Mouse (Mus musculus): Measurements from ENCODE around the gene Zfp329. TPM values are rescaled to one million over a fixed set of nuclear protein-coding genes. Genes with fewer than 3 reads are reported as not detected.
"Not testable (repeated sequence)": the region's sequence is repeated elsewhere in the genome, so short reads cannot be mapped to it uniquely, and the experiment has no call there.

Zfp329 gene
- 14.8 and 16.8 TPM in 2 replicates for polyA plus RNA-seq (2016; fragmentation: Nextera tagmentation; extraction: Ambion mirVana)

GRCm38 (mm10) chr7:12818521-12819295 lies at the start of gene Zfp329:
Gene Zfp329 (minus strand): TSS chr7:12818858.
- peaks cover 6% of the 10 kb centered on the region; the same call in 1 of the 2 replicates for H3K4me1 ChIP-seq
- peak within 1 kb of the TSS; percentile 84 for H3K4me3 ChIP-seq
- peaks cover 33% of the 10 kb centered on the region for H3K36me3 ChIP-seq
- DNase-seq (ENCODE audit: low spot score) = peak; percentile 94
- no peaks in the 10 kb centered on the region for H3K27me3 ChIP-seq (ENCODE audit: low read depth, poor library complexity, severe bottlenecking)
- peak within 1 kb of the TSS; percentile 96 for H3K27ac ChIP-seq
- H3K9me3 ChIP-seq (replicated peaks) = peaks cover 9% of the 10 kb centered on the region; the same call in 1 of the 2 replicates
- WGBS = under 1% methylated on average over 40 of the region's 40 CpGs

- WGBS = 99% methylated on average over 4 of the region's 4 CpGs
- H3K36me3 ChIP-seq = peaks cover 49% of the 10 kb centered on the region
- peak overlapping the region; percentile 64 for H3K4me3 ChIP-seq
- H3K4me1 ChIP-seq = 0 out of 2 replicates have a peak, but pooled peaks cover 2% of the 10 kb centered on the region
- no peaks in the 10 kb centered on the region for H3K27me3 ChIP-seq (ENCODE audit: low read depth, poor library complexity, severe bottlenecking)
- peaks cover 21% of the 10 kb centered on the region for H3K9me3 ChIP-seq (replicated peaks)
- no peak for DNase-seq (ENCODE audit: low spot score)
- H3K27ac ChIP-seq = no peak overlapping the region
Observed at GRCm38 (mm10) chr7:12835779-12836178, 17.1 kb upstream of the Zfp329 start.

- 43% methylated on average over 13 of the region's 13 CpGs for WGBS
- 0 out of 2 replicates have a peak, but pooled peaks cover 2% of the 10 kb centered on the region for H3K4me1 ChIP-seq
- peaks cover 15% of the 10 kb centered on the region for H3K9me3 ChIP-seq (replicated peaks)
- peak; percentile 49 for DNase-seq (ENCODE audit: low spot score)
- no peaks in the 10 kb centered on the region for H3K27me3 ChIP-seq (ENCODE audit: low read depth, poor library complexity, severe bottlenecking)
- peak overlapping the region; percentile 88 for H3K27ac ChIP-seq
- peak overlapping the region; percentile 64 for H3K4me3 ChIP-seq
- H3K36me3 ChIP-seq = peaks cover 44% of the 10 kb centered on the region
Observed at GRCm38 (mm10) chr7:12835193-12835671, 16.6 kb upstream of the Zfp329 start.

- Histone ChIP-seq H3K27ac (peak within 1 kb of the TSS; percentile 88), H3K9me3 (replicated peaks) (peaks cover 12% of the 10 kb centered on the region), H3K4me3 (peak within 1 kb of the TSS; percentile 64), H3K4me1 (0 out of 2 replicates have a peak, but pooled peaks cover 2% of the 10 kb centered on the region), H3K36me3 (peaks cover 36% of the 10 kb centered on the region), H3K27me3 (ENCODE audit: low read depth, poor library complexity, severe bottlenecking) (no peaks in the 10 kb centered on the region)
- peak; percentile 88 for DNase-seq (ENCODE audit: low spot score)
- WGBS = 3% methylated on average over 47 of the region's 47 CpGs
Observed at GRCm38 (mm10) chr7:12834162-12835120, 15.8 kb upstream of the Zfp329 start, which contains the start of gene Zfp110. Gene Zfp110 (plus strand): TSS chr7:12834761.

- no peak overlapping the region for H3K27ac ChIP-seq
- DNase-seq (ENCODE audit: low spot score) = no peak
- peaks cover 23% of the 10 kb centered on the region for H3K9me3 ChIP-seq (replicated peaks)
- H3K4me3 ChIP-seq = no peak overlapping the region
- H3K4me1 ChIP-seq = peaks cover 6% of the 10 kb centered on the region; the same call in 1 of the 2 replicates
- no peaks in the 10 kb centered on the region for H3K27me3 ChIP-seq (ENCODE audit: low read depth, poor library complexity, severe bottlenecking)
- peaks cover 64% of the 10 kb centered on the region for H3K36me3 ChIP-seq
- WGBS = 97% methylated on average over 8 of the region's 8 CpGs
Observed at GRCm38 (mm10) chr7:12815566-12815965, 3.1 kb downstream of the Zfp329 start.

GRCm38 (mm10) chr7:12803727-12804071 lies 15.0 kb downstream of the Zfp329 start:
- Histone ChIP-seq H3K27me3 (ENCODE audit: low read depth, poor library complexity, severe bottlenecking) (no peaks in the 10 kb centered on the region), H3K27ac (peak overlapping the region; percentile 87), H3K36me3 (peaks cover 31% of the 10 kb centered on the region), H3K4me1 (peaks cover 12% of the 10 kb centered on the region), H3K4me3 (peak overlapping the region; percentile 59), H3K9me3 (replicated peaks) (no peaks in the 10 kb centered on the region)
- no peak for DNase-seq (ENCODE audit: low spot score)
- WGBS = 1% methylated on average over 16 of the region's 16 CpGs

GRCm38 (mm10) chr7:12802866-12803726 lies 15.6 kb downstream of the Zfp329 start, which contains the start of gene Zscan18:
Gene Zscan18 (minus strand): TSS chr7:12803635.
- Histone ChIP-seq H3K27me3 (ENCODE audit: low read depth, poor library complexity, severe bottlenecking) (no peaks in the 10 kb centered on the region), H3K27ac (peak within 1 kb of the TSS; percentile 87), H3K4me3 (peak within 1 kb of the TSS; percentile 59), H3K36me3 (peaks cover 28% of the 10 kb centered on the region), H3K9me3 (replicated peaks) (no peaks in the 10 kb centered on the region), H3K4me1 (peaks cover 12% of the 10 kb centered on the region)
- WGBS = 6% methylated on average over 31 of the region's 31 CpGs
- peak; percentile 87 for DNase-seq (ENCODE audit: low spot score)

- Histone ChIP-seq H3K9me3 (replicated peaks) (0 out of 2 replicates have a peak, but pooled peaks cover 3% of the 10 kb centered on the region), H3K4me1 (peaks cover 12% of the 10 kb centered on the region), H3K27me3 (ENCODE audit: low read depth, poor library complexity, severe bottlenecking) (no peaks in the 10 kb centered on the region), H3K27ac (no peak overlapping the region), H3K36me3 (peaks cover 9% of the 10 kb centered on the region), H3K4me3 (no peak overlapping the region)
- WGBS = 95% methylated on average over 1 of the region's 1 CpGs
- DNase-seq (ENCODE audit: low spot score) = no peak
Observed at GRCm38 (mm10) chr7:12799554-12799953, 19.1 kb downstream of the Zfp329 start.

GRCm38 (mm10) chr7:12797971-12798370 lies 20.7 kb downstream of the Zfp329 start:
- no peaks in the 10 kb centered on the region for H3K27me3 ChIP-seq (ENCODE audit: low read depth, poor library complexity, severe bottlenecking)
- H3K4me3 ChIP-seq = no peak overlapping the region
- peaks cover 2% of the 10 kb centered on the region; the same call in 1 of the 2 replicates for H3K4me1 ChIP-seq
- H3K36me3 ChIP-seq = peaks cover 9% of the 10 kb centered on the region
- 71% methylated on average over 2 of the region's 2 CpGs for WGBS
- H3K9me3 ChIP-seq (replicated peaks) = 0 out of 2 replicates have a peak, but pooled peaks cover 3% of the 10 kb centered on the region
- H3K27ac ChIP-seq = no peak overlapping the region
- DNase-seq (ENCODE audit: low spot score) = no peak

GRCm38 (mm10) chr7:12792624-12793023 lies 26.0 kb downstream of the Zfp329 start:
- H3K36me3 ChIP-seq; H3K4me3 ChIP-seq; H3K27me3 ChIP-seq (ENCODE audit: low read depth, poor library complexity, severe bottlenecking); H3K27ac ChIP-seq; H3K4me1 ChIP-seq; H3K9me3 ChIP-seq (replicated peaks): not testable (repeated sequence)
- WGBS = 89% methylated on average over 11 of the region's 11 CpGs
- peak; percentile 19 for DNase-seq (ENCODE audit: low spot score)

GRCm38 (mm10) chr7:12788025-12788424 lies 30.6 kb downstream of the Zfp329 start:
- no peak overlapping the region for H3K27ac ChIP-seq
- H3K4me3 ChIP-seq = no peak overlapping the region
- no peaks in the 10 kb centered on the region for H3K9me3 ChIP-seq (replicated peaks)
- no peaks in the 10 kb centered on the region for H3K27me3 ChIP-seq (ENCODE audit: low read depth, poor library complexity, severe bottlenecking)
- 39% methylated on average over 5 of the region's 5 CpGs for WGBS
- DNase-seq (ENCODE audit: low spot score) = no peak
- H3K36me3 ChIP-seq = no peaks in the 10 kb centered on the region
- H3K4me1 ChIP-seq = no peaks in the 10 kb centered on the region

GRCm38 (mm10) chr7:12787333-12787732 lies 31.3 kb downstream of the Zfp329 start:
- no peaks in the 10 kb centered on the region for H3K27me3 ChIP-seq (ENCODE audit: low read depth, poor library complexity, severe bottlenecking)
- 83% methylated on average over 6 of the region's 6 CpGs for WGBS
- no peak overlapping the region for H3K27ac ChIP-seq
- no peaks in the 10 kb centered on the region for H3K9me3 ChIP-seq (replicated peaks)
- H3K36me3 ChIP-seq = no peaks in the 10 kb centered on the region
- H3K4me1 ChIP-seq = no peaks in the 10 kb centered on the region
- H3K4me3 ChIP-seq = no peak overlapping the region
- DNase-seq (ENCODE audit: low spot score) = no peak

All from limb, embryonic 10.5 days (tissue).